In the genomic region with DNA sequence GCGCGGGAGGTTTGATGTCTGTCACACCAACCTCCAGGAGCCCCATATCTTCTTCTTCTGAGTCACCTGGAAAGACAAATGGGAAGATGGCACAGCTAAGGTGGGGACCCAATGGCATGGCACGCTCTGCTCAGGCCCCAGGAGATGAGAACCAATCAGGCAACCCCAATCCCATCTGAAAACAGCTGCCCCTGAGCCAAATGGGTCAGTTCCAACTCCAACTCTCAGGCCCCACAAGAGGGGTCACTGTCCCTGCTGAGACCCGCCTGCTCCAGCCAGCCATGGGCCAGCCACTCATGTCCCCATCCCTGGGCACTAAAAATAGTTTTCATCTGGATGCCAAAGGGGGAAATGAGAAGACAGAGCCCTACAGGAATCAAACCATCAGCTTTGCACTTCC, we compare ENCODE assay signal across 9 mouse cellular contexts.
DNase-seq lines count a peak whose midpoint lies in the region; ATAC-seq lines count a peak whose summit lies in the region.
"Had no signal": no experiment of that assay in that cellular context is flagged by ENCODE, and none has a peak within 500 bp of the region (broad histone marks: within the 10 kb centered on the region; RNA-seq: fewer than 3 reads in every experiment).

No protein-coding gene starts in this region.

- peak; percentile 32 to 53 for DNase-seq in heart, adult 18-20 months
- DNase-seq in heart, postnatal 25 days (ENCODE audit: low spot score): no peak
- peak; percentile 46 for DNase-seq in lung, postnatal 10 days
- DNase-seq in lung, adult 18-20 months: no peak
- DNase-seq in urinary bladder, postnatal 4 days (ENCODE audit: low spot score in 2 of 2): no peak
- DNase-seq in adrenal gland, postnatal 10 days: no peak

- no peaks in the 10 kb centered on the region for H3K9me3 ChIP-seq in heart, embryonic 11.5 days (replicated peaks; ENCODE audit: control insufficient read depth, low read length)

- 83% methylated on average over 4 of the region's 4 CpGs for WGBS in heart, embryonic 11.5 days (ENCODE audit: insufficient replicate concordance)

- H3K4me2 ChIP-seq in heart, embryonic 11.5 days: peak overlapping the region; percentile 53

- peak overlapping the region; percentile 14; the same call in 1 of the 2 replicates for H3K4me3 ChIP-seq in heart, embryonic 11.5 days (ENCODE audit: low read depth, low read length)
- H3K4me3 ChIP-seq: myocyte had no signal

- intact Hi-C loops in heart, postnatal 25 days (cut with DNase I): loop anchor here (5.0 kb wide), 1 partner anchor 36 kb away; no protein-coding TSS in a partner anchor

- no peak overlapping the region; the same call in 1 of the 2 replicates for H3K9ac ChIP-seq in heart, embryonic 11.5 days (ENCODE audit: low read depth, low read length)

- no peaks in the 10 kb centered on the region for H3K27me3 ChIP-seq in heart, embryonic 11.5 days (ENCODE audit: control insufficient read depth, insufficient read depth, low read length)

- ATAC-seq in heart, embryonic 11.5 days (replicated peaks; ENCODE audit: insufficient number of reproducible peaks, low FRiP score, low TSS enrichment): no peak
- ATAC-seq: intestine, postnatal 0 days had no signal

- H3K27ac ChIP-seq in heart, embryonic 11.5 days (ENCODE audit: low read depth, low read length): no peak overlapping the region

- H3K4me1 ChIP-seq in heart, embryonic 11.5 days (ENCODE audit: control insufficient read depth, insufficient read depth, low read length): peaks cover 14% of the 10 kb centered on the region; the same call in 1 of the 2 replicates

- peaks cover 34% of the 10 kb centered on the region for H3K36me3 ChIP-seq in heart, embryonic 11.5 days (ENCODE audit: control insufficient read depth, insufficient read depth, low read length)

Comparison
In these comparisons a context has a peak if more than half of its experiments do, and no peak if none do; other contexts are left out.
1. DNase-seq: peak in heart, adult 18-20 months (2 of 2) and lung, postnatal 10 days (single experiment); none in heart, postnatal 25 days (single experiment), lung, adult 18-20 months (0 of 2), urinary bladder, postnatal 4 days (0 of 2) and adrenal gland, postnatal 10 days (single experiment).